Mouse (Mus musculus) stomach, postnatal 0 days (tissue): ENCODE measurements around the gene Kcnc2.

Experiments used
- CTCF ChIP-seq: IDR thresholded peaks from 2 replicates; pipeline ENCODE4 v1.5.1; 2016; ENCODE audit warnings: antibody characterized with exemption, low read depth, mild to moderate bottlenecking, moderate library complexity
- EP300 ChIP-seq: optimal IDR thresholded peaks from 2 replicates; pipeline ENCODE3; 2016; ENCODE audit warnings: antibody characterized with exemption

- TF ChIP-seq EP300: no peak
- no peak for TF ChIP-seq CTCF
These were observed 1.2 kb downstream of the Kcnc2 start for GRCm38 (mm10) chr10:112272171-112272570.
